Comparison of ENCODE assay signal across 9 mouse cellular contexts in the genomic region with DNA sequence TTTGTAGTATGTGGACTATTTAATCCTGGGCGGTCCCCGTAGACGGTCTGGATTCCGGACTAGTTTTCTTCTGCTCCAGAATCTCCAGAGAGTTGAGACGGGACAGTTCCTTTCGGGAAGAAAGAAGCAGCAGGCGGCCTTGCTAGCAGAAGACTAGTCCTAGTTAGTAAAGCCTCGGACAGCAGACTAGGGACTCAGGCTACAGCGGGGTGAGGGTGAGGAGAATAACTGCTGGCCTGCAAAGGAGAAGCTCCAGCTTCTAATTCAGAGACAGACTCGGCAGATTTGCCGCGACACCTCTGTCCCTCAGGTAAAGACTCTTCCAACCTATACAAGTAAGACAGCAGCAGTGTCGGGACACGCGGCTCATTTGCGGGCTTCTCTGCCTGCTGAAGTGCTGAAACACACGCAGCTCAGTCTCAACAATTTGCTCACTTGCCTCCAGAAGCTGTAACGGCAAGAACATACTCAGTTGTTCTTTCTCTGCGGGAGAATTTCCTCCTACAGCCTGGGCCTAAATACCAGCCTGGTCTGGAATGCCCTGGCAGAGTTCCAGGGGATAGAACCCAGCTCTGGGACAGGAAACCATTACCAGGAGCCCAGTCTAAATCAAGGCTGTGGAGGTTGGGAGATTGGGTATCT. TPM values are rescaled to one million over a fixed set of nuclear protein-coding genes. Genes with fewer than 3 reads are reported as not detected.
DNase-seq lines count a peak whose midpoint lies in the region; ATAC-seq and TF ChIP-seq lines count a peak whose summit lies in the region.
"Had no signal": no experiment of that assay in that cellular context is flagged by ENCODE, and none has a peak within 500 bp of the region (broad histone marks: within the 10 kb centered on the region; RNA-seq: fewer than 3 reads in every experiment).

No protein-coding gene starts in this region.

- H3K9ac ChIP-seq in hindbrain, embryonic 12.5 days: 0 out of 2 replicates have a peak overlapping the region, but pooled peaks have one; percentile 23

- H3K4me3 ChIP-seq in bone marrow macrophage, adult 2 months (ENCODE audit: insufficient read depth, low read length): peak overlapping the region; percentile 64
- peak overlapping the region; percentile 40 for H3K4me3 ChIP-seq in hindbrain, embryonic 12.5 days
- peak overlapping the region; percentile 61 for H3K4me3 ChIP-seq in midbrain, embryonic 10.5 days

- ATAC-seq in hindbrain, embryonic 12.5 days (ENCODE audit: low FRiP score): peak; percentile 31; the same call in 1 of the 2 replicates
- no peak; the same call in 1 of the 2 replicates for ATAC-seq in granulocyte monocyte progenitor cell, adult 5-6 weeks (replicated peaks; ENCODE audit: poor library complexity, severe bottlenecking)

- peaks cover 2% of the 10 kb centered on the region; the same call in 1 of the 2 replicates for H3K4me1 ChIP-seq in bone marrow macrophage, adult 2 months (ENCODE audit: control insufficient read depth, insufficient read depth, low read length)
- peaks cover 11% of the 10 kb centered on the region for H3K4me1 ChIP-seq in hindbrain, embryonic 12.5 days
- H3K4me1 ChIP-seq in midbrain, embryonic 10.5 days: peaks cover 23% of the 10 kb centered on the region

- peak; percentile 5 to 9 for DNase-seq in cerebellum, postnatal 10 days
- DNase-seq in cerebellum, postnatal 4 days (ENCODE audit: low spot score in 2 of 2): no peak
- peak; percentile 50 for DNase-seq in midbrain, embryonic 10.5 days (ENCODE audit: low spot score)
- no peak for DNase-seq in adipocyte (ENCODE audit: low spot score)
- no peak for DNase-seq in adrenal gland, adult 2 months

- TF ChIP-seq POLR2A in bone marrow macrophage, adult 2 months (IDR thresholded peaks at IDR 0.05; ENCODE audit: borderline replicate concordance, low read depth, low read length): no peak

- H3K27me3 ChIP-seq in hindbrain, embryonic 12.5 days: peaks cover 53% of the 10 kb centered on the region
- peaks cover 35% of the 10 kb centered on the region for H3K27me3 ChIP-seq in midbrain, embryonic 10.5 days (ENCODE audit: low read depth, poor library complexity, severe bottlenecking)

- peak overlapping the region; percentile 74 for H3K4me2 ChIP-seq in hindbrain, embryonic 12.5 days (replicated peaks)

- H3K27ac ChIP-seq in bone marrow macrophage, adult 2 months (ENCODE audit: insufficient read depth, low read depth, low read length): no peak overlapping the region
- H3K27ac ChIP-seq in hindbrain, embryonic 12.5 days: no peak overlapping the region
- H3K27ac ChIP-seq in midbrain, embryonic 10.5 days (replicated peaks): no peak overlapping the region

- no peak for TF ChIP-seq CTCF in bone marrow macrophage, adult 2 months (IDR thresholded peaks at IDR 0.05; ENCODE audit: low read depth, low read length)

- WGBS in hindbrain, embryonic 12.5 days: under 1% methylated on average over 19 of the region's 19 CpGs
- under 1% methylated on average over 19 of the region's 19 CpGs for WGBS in midbrain, embryonic 10.5 days

- no peaks in the 10 kb centered on the region for H3K9me3 ChIP-seq in hindbrain, embryonic 12.5 days (replicated peaks)
- no peaks in the 10 kb centered on the region for H3K9me3 ChIP-seq in midbrain, embryonic 10.5 days (replicated peaks)

- H3K36me3 ChIP-seq in hindbrain, embryonic 12.5 days: no peaks in the 10 kb centered on the region
- no peaks in the 10 kb centered on the region for H3K36me3 ChIP-seq in midbrain, embryonic 10.5 days

RNA-seq across cellular contexts. Expression of gene Vmn1r223, which starts 39.9 kb away (rescaled TPM):
- not detected in 2 replicates for polyA plus RNA-seq in bone marrow macrophage, adult 2 months (2012; ENCODE audit: insufficient read depth, insufficient read length, missing spikeins)
- not detected in 2 replicates for polyA plus RNA-seq in hindbrain, embryonic 12.5 days (2016; fragmentation: Nextera tagmentation; extraction: Ambion mirVana)
- not detected in 2 replicates for polyA plus RNA-seq in midbrain, embryonic 10.5 days (2016; fragmentation: Nextera tagmentation; extraction: Ambion mirVana)
- total RNA-seq in granulocyte monocyte progenitor cell, adult 5-6 weeks (2014; fragmentation: Nextera tagmentation): not detected in 2 replicates
- not detected in 2 replicates for total RNA-seq in granulocyte monocyte progenitor cell, adult 5-6 weeks (2017)
- not detected for total RNA-seq in adrenal gland, adult 2 months (2021)
- polyA plus RNA-seq in adrenal gland, adult 2 months (2012; rRNA removed): not detected in 2 replicates
- polyA plus RNA-seq: small intestine, adult 2 months had no signal

RNA-seq across cellular contexts. Expression of gene Vmn1r222, which starts 51.1 kb away (rescaled TPM):
- not detected in 2 replicates for polyA plus RNA-seq in bone marrow macrophage, adult 2 months (2012; ENCODE audit: insufficient read depth, insufficient read length, missing spikeins)
- not detected in 2 replicates for polyA plus RNA-seq in hindbrain, embryonic 12.5 days (2016; fragmentation: Nextera tagmentation; extraction: Ambion mirVana)
- not detected in 2 replicates for polyA plus RNA-seq in midbrain, embryonic 10.5 days (2016; fragmentation: Nextera tagmentation; extraction: Ambion mirVana)
- total RNA-seq in granulocyte monocyte progenitor cell, adult 5-6 weeks (2014; fragmentation: Nextera tagmentation): not detected in 2 replicates
- not detected in 2 replicates for total RNA-seq in granulocyte monocyte progenitor cell, adult 5-6 weeks (2017)
- total RNA-seq in adrenal gland, adult 2 months (2021): not detected
- polyA plus RNA-seq in adrenal gland, adult 2 months (2012; rRNA removed): not detected in 2 replicates
- polyA plus RNA-seq: small intestine, adult 2 months had no signal

Comparison
In these comparisons a context has a peak if more than half of its experiments do, and no peak if none do; other contexts are left out.
1. DNase-seq: peak in cerebellum, postnatal 10 days (2 of 2) and midbrain, embryonic 10.5 days (single experiment); none in cerebellum, postnatal 4 days (0 of 2), adipocyte (single experiment) and adrenal gland, adult 2 months (single experiment).
2. Peak in every context shown above with its lines, with median percentiles within 50 percentile points of each other: H3K4me3 ChIP-seq.